Mouse (Mus musculus) cerebellum, adult 8-10 months (tissue): Measurements from ENCODE around the gene Brd7.

ENCODE experiments used
- DNase-seq: peaks from one replicate; pipeline ENCODE4 v3.0.0; 2022

The Brd7 gene

DNA sequence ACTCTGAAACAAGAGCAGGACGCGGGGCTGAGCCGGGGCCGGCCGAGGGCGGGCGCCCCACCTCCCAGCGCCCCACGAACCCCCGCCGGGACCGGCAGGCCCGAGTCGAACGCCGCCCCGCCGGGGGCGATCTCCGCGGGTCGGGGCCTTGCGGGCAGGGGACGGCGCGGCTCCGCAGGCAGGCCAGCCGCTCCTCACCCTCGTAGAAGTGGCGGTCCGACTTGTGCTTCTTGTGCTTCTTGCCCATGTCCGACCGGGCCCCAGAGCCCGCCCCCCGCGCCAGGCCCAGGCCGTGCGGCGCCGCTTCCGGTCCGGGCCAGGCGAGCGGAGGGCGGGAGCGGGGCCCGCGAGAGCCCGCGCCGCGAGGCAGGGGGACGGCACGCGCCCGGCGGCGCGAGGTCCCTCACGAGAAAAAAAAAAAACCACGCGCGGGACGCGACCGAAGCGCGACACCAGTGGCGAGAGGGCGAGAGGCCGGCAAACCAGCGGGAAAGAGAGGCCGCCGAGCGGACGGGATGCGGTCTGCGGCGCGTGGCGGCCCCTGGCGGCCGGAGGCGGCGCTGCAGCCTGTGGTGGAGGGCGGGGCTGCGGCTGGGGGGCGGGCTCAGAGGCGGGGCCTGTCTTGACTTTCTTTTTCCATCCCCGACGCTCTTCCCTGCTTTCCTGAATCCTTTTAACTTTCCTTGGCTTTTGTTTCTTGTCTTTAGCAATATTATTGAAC lies at the start of gene Brd7:
TSS of gene Brd7 (minus strand) at position 487 of the 721 bp plus-strand sequence.
- DNase-seq, result peak; percentile 86

GRCm38 (mm10) chr8:88411461-88411860 lies 49.5 kb upstream of the Brd7 start:
- no peak for DNase-seq

GRCm38 (mm10) chr8:88409401-88409940 lies 47.5 kb upstream of the Brd7 start:
- DNase-seq, result no peak

GRCm38 (mm10) chr8:88407716-88408115 lies 45.7 kb upstream of the Brd7 start:
- DNase-seq, result no peak

DNA sequence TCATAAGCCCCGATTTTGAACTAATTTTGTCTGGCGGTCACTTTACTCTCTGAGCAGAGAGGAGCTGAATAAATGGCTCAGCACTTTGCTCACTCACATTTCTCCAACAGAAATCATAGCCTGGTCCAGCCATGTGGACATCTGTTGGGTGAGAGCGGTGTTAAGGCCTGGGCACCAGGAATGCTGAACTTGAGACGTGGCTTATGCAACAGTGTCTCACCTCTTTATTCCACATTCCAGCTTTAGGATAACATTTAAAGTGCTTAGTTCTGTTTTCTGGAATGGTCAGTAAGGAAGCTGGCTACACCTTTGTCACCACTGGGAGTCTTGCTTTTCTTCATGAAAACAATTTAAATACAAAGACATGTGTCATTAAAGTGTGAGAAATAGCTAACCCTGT lies 36.1 kb upstream of the Brd7 start:
- DNase-seq, result no peak

GRCm38 (mm10) chr8:88393298-88393697 lies 31.3 kb upstream of the Brd7 start:
- no peak for DNase-seq

DNA sequence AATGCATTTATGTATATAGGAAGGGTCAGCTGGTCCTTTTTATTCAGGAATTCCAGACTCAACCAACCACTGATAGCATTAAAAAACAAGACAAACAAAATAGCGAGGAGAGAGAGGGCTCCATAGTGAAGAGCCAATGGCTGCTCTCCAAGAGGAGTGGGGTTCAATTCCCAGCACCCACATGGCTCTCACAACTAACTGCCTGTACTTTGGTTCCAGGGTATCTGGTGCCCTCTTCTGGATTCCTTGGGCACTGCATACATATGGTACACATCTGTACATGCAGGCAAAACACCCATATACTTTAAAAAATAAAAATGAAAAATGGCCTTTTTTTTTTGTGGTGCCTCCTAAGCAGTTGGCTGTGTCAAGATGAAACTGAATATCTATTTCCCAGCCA lies 28.8 kb upstream of the Brd7 start:
- no peak for DNase-seq

GRCm38 (mm10) chr8:88388691-88389239 lies 26.8 kb upstream of the Brd7 start:
- no peak for DNase-seq

GRCm38 (mm10) chr8:88387874-88388273 lies 25.9 kb upstream of the Brd7 start:
- no peak for DNase-seq

GRCm38 (mm10) chr8:88383164-88383556 lies 21.2 kb upstream of the Brd7 start:
- DNase-seq, result no peak

GRCm38 (mm10) chr8:88382311-88383163 lies 20.5 kb upstream of the Brd7 start:
- no peak for DNase-seq

GRCm38 (mm10) chr8:88380497-88380896 lies 18.5 kb upstream of the Brd7 start:
- DNase-seq, result no peak

- DNase-seq, result peak; percentile 20
Observed at GRCm38 (mm10) chr8:88376836-88377582, 15.0 kb upstream of the Brd7 start.

GRCm38 (mm10) chr8:88371522-88371921 lies 9.5 kb upstream of the Brd7 start:
- no peak for DNase-seq

GRCm38 (mm10) chr8:88369805-88370204 lies 7.8 kb upstream of the Brd7 start:
- no peak for DNase-seq

DNA sequence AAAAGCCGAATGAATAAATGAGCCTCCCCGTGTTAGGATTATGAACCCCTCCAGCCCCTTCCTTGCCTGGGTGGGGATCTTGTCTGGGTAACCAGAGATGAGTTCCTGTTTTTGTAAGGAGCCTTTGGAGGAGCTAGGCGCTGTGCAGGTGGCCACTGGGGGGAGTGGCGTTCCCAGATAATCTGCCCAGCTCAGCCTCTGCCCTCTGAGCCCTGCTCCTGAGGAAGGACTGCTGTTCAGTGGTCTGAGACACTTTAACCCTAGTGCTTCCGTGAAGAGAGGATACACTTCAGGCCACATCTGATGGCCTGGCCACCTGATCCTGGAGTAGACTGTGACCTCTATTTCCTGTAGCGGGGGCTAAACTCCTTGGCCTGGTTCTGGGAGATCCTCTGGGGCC lies 7.2 kb upstream of the Brd7 start:
- no peak for DNase-seq

DNA sequence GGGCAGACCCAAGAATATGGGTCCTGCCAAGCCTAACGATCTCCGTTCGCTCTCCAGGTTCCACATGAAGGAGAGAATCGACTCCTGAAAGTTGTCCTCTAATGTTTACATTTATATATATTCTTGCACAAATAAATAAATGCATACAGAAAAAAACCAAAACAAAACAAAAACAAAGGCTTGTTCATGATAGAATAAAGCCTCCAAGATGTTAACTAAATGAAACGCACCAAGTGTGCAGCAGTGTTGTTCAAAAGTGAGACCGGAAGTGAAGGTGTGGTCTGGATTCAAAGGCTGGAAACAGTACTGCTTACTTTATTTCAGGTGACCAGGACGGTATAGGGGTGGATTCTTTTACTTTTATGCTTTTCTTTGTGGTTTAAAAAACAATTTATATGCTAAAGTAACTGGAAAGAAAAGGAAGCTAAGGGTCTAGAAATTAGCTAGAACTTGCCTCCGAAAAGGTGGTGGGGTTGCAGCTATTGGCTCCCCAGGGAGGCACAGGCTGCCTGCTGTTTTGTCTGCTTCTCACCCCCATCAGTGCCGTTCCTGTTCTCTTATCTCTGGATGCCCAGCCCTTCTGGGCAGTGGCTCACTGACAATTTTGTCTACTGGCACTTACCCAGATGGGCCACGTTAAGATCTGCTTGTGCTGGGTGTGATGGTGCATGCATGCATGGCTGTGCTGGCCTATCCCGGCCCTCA lies 604 bp upstream of the Brd7 start:
- peak; percentile 34 for DNase-seq

DNA sequence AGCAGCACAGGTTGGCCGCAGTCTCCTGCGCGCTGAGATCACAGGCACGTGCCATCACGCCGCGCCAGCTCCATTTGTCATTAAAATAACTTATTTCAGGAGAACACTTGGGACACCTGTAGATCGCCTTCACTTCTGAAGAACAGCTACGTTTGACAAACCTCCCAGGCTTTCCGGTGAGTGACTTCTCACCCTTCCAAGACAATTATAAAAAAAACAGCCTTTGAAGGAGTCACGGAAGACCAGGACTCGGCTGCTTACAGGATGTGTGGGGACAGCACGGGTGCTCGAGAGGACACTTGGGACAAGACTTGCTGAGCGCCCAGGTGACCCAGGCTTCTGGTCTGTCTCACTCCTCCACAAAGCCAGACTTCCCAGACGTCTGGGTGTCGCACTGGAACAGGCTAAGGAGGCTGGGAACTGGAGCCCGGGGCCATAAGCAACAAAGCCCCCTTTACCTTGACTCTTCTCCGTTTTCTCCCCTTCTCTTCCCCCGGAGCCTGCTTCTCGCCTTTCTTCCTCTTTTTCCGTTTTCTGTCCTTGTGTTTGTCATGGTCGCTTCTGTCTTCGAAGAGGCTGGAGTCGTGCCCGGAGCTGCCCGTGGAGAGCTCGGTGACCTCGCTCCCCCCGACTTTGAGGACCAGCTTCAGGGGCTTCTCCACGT lies 818 bp downstream of the Brd7 start:
- DNase-seq, result peak; percentile 26

DNA sequence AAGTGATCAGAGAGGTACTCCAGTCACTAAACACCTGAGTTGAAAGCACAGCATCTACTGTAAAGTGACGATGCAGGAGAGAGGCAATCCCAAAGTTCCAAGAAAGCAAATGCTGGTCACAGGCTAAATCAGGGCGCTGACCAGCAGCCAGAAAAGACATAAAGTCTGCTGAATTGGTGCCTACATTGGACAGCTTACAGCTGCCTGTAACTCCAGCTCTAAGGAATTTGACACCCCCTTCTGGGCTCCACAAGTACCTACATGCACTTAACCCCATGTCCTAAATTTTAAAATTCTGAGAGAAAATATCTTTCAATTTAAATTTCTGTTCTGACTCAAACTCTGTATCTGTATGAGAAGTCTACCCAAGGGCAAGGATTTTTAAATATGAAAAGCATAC lies 2.0 kb downstream of the Brd7 start:
- DNase-seq, result no peak

GRCm38 (mm10) chr8:88357946-88358345 lies 4.0 kb downstream of the Brd7 start:
- DNase-seq, result no peak

GRCm38 (mm10) chr8:88357226-88357933 lies 4.6 kb downstream of the Brd7 start:
- DNase-seq, result no peak
